Mouse (Mus musculus) intestine, embryonic 14.5 days (tissue): ENCODE measurements around the gene Crcp. TPM values are rescaled to one million over a fixed set of nuclear protein-coding genes. Genes with fewer than 3 reads are reported as not detected.
A peak's percentile ranks its signal among the peaks of the same experiment; 100 is the strongest.

Experiments used
- ATAC-seq: fragments of 200-750 bp; cut with Nextera tagmentation; replicated peaks from 2 replicates; pipeline ENCODE4 v1.8.0; 2017; ENCODE audit warnings: low read depth, moderate number of reproducible peaks, moderate TSS enrichment, moderate library complexity; ENCODE audit not compliant: low FRiP score, low TSS enrichment
- DNase-seq: peaks from one replicate; pipeline ENCODE4 v3.0.0-alpha.2; 2018; ENCODE audit warnings: low spot score
- H3K27ac ChIP-seq: fragments of 300-500 bp; sonication (generic); 2 replicates; pipeline ENCODE4 v1.5.1; 2014; ENCODE audit warnings: low read depth, mild to moderate bottlenecking, control low read depth
- H3K27me3 ChIP-seq: fragments of 300-500 bp; sonication (generic); replicated peaks from 2 replicates; pipeline ENCODE4 v1.6.1; 2014; ENCODE audit warnings: low read length, control low read depth; ENCODE audit not compliant: control insufficient read depth, insufficient read depth
- H3K36me3 ChIP-seq: fragments of 300-500 bp; sonication (generic); 2 replicates; pipeline ENCODE4 v1.6.1; 2014; ENCODE audit warnings: low read length, control low read depth; ENCODE audit not compliant: control insufficient read depth, insufficient read depth
- H3K4me1 ChIP-seq: fragments of 300-500 bp; sonication (generic); replicated peaks from 2 replicates; pipeline ENCODE4 v1.6.1; 2014; ENCODE audit warnings: low read length, control low read depth, mixed read lengths; ENCODE audit not compliant: control insufficient read depth, insufficient read depth
- H3K4me2 ChIP-seq: fragments of 300-500 bp; sonication (generic); 2 replicates; pipeline ENCODE4 v1.6.1; 2014; ENCODE audit warnings: low read length
- H3K4me3 ChIP-seq: fragments of 300-500 bp; sonication (generic); 2 replicates; pipeline ENCODE4 v1.5.1; 2014; ENCODE audit warnings: low read depth, low read length, control low read depth, mixed read lengths
- H3K9ac ChIP-seq: fragments of 300-500 bp; sonication (generic); 2 replicates; pipeline ENCODE4 v1.6.1; 2014; ENCODE audit warnings: mild to moderate bottlenecking, low read length
- H3K9me3 ChIP-seq: fragments of 300-500 bp; sonication (generic); 2 replicates; pipeline ENCODE4 v1.6.1; 2016; ENCODE audit warnings: low read length, control low read depth; ENCODE audit not compliant: control insufficient read depth
- WGBS: fragments of 180-500 bp; shearing (Covaris S2); extraction: QIAGEN DNeasy Blood & Tissue Kit; methylation state at CpG from one replicate; pipeline ENCODE4 v1.1.7; 2014; 5-methylcytosine and 5-hydroxymethylcytosine counted together
- polyA plus RNA-seq: library from polyadenylated mRNA; unstranded; fragments of >200 nt; fragmentation: Nextera tagmentation; extraction: Ambion mirVana; gene quantifications from 2 replicates; pipeline ENCODE4 v1.2.1, GENCODE M21; 2014

The Crcp gene
- polyA plus RNA-seq, 1 experiment from 2014 or later = 19.7 TPM

- 49% methylated on average over 8 of the region's 8 CpGs for WGBS
- Histone ChIP-seq H3K36me3 (peaks cover 5% of the 10 kb centered on the region; the same call in 1 of the 2 replicates), H3K27ac (no peak overlapping the region), H3K4me1 (peaks cover 6% of the 10 kb centered on the region; the same call in 1 of the 2 replicates), H3K4me2 (no peak overlapping the region), H3K4me3 (no peak overlapping the region), H3K9ac (no peak overlapping the region), H3K9me3 (no peaks in the 10 kb centered on the region), H3K27me3 (no peaks in the 10 kb centered on the region)
- ATAC-seq (no peak), DNase-seq (no peak)
Measured at GRCm38 (mm10) chr5:130019461-130019860, 9.6 kb upstream of the Crcp start.

- Histone ChIP-seq H3K9me3 (no peaks in the 10 kb centered on the region), H3K27ac (no peak overlapping the region), H3K4me3 (no peak overlapping the region), H3K36me3 (0 out of 2 replicates have a peak, but pooled peaks cover 2% of the 10 kb centered on the region), H3K4me2 (no peak overlapping the region), H3K4me1 (peaks cover 6% of the 10 kb centered on the region; the same call in 1 of the 2 replicates), H3K9ac (no peak overlapping the region), H3K27me3 (no peaks in the 10 kb centered on the region)
- 59% methylated on average over 5 of the region's 5 CpGs for WGBS
- no peak for ATAC-seq
- DNase-seq = no peak
Measured at GRCm38 (mm10) chr5:130021361-130021966, 7.6 kb upstream of the Crcp start.

GRCm38 (mm10) chr5:130022366-130022765 lies 6.7 kb upstream of the Crcp start:
- DNase-seq = no peak
- ATAC-seq = no peak
- 50% methylated on average over 7 of the region's 7 CpGs for WGBS
- no peak overlapping the region for H3K9ac ChIP-seq
- H3K27me3 ChIP-seq = no peaks in the 10 kb centered on the region
- H3K4me2 ChIP-seq = no peak overlapping the region
- H3K9me3 ChIP-seq = no peaks in the 10 kb centered on the region
- H3K4me3 ChIP-seq = no peak overlapping the region
- 0 out of 2 replicates have a peak, but pooled peaks cover 2% of the 10 kb centered on the region for H3K36me3 ChIP-seq
- H3K4me1 ChIP-seq = peaks cover 6% of the 10 kb centered on the region; the same call in 1 of the 2 replicates
- H3K27ac ChIP-seq = no peak overlapping the region

- peak overlapping the region; percentile 53 for H3K4me3 ChIP-seq
- 42% methylated on average over 12 of the region's 12 CpGs for WGBS
- DNase-seq (peak; percentile 56), ATAC-seq (no peak)
- H3K27me3 ChIP-seq = no peaks in the 10 kb centered on the region
- no peaks in the 10 kb centered on the region for H3K9me3 ChIP-seq
- peaks cover 6% of the 10 kb centered on the region; the same call in 1 of the 2 replicates for H3K4me1 ChIP-seq
- no peak overlapping the region for H3K9ac ChIP-seq
- 0 out of 2 replicates have a peak, but pooled peaks cover 1% of the 10 kb centered on the region for H3K36me3 ChIP-seq
- H3K4me2 ChIP-seq = peak overlapping the region; percentile 74
- no peak overlapping the region for H3K27ac ChIP-seq
Measured at GRCm38 (mm10) chr5:130023067-130023766, 5.9 kb upstream of the Crcp start.

- Histone ChIP-seq H3K4me2 (peak overlapping the region; percentile 74), H3K27ac (peak overlapping the region; percentile 58), H3K9me3 (no peaks in the 10 kb centered on the region), H3K4me3 (peak overlapping the region; percentile 53), H3K36me3 (no peaks in the 10 kb centered on the region), H3K27me3 (no peaks in the 10 kb centered on the region), H3K4me1 (peaks cover 6% of the 10 kb centered on the region; the same call in 1 of the 2 replicates), H3K9ac (peak overlapping the region; percentile 39)
- peak; percentile 90 for ATAC-seq
- peak; percentile 95 for DNase-seq
- whole genome bisulfite sequencing = under 1% methylated on average over 32 of the region's 32 CpGs
Measured at GRCm38 (mm10) chr5:130023767-130024539, 5.1 kb upstream of the Crcp start.

- ATAC-seq (no peak), DNase-seq (no peak)
- WGBS = 63% methylated on average over 5 of the region's 5 CpGs
- H3K9me3 ChIP-seq = no peaks in the 10 kb centered on the region
- H3K27me3 ChIP-seq = no peaks in the 10 kb centered on the region
- H3K4me2 ChIP-seq = no peak overlapping the region
- H3K4me1 ChIP-seq = peaks cover 2% of the 10 kb centered on the region; the same call in 1 of the 2 replicates
- no peak overlapping the region for H3K9ac ChIP-seq
- H3K36me3 ChIP-seq = no peaks in the 10 kb centered on the region
- no peak overlapping the region for H3K4me3 ChIP-seq
- H3K27ac ChIP-seq = no peak overlapping the region
Measured at GRCm38 (mm10) chr5:130027134-130027533, 2.0 kb upstream of the Crcp start.

- H3K4me2 ChIP-seq = no peak overlapping the region
- no peak for DNase-seq
- no peaks in the 10 kb centered on the region for H3K27me3 ChIP-seq
Measured at GRCm38 (mm10) chr5:130027696-130028095, 1.4 kb upstream of the Crcp start.

More at GRCm38 (mm10) chr5:130027696-130028095, 1.4 kb upstream of the Crcp start:
- no peaks in the 10 kb centered on the region for H3K9me3 ChIP-seq
- H3K36me3 ChIP-seq = no peaks in the 10 kb centered on the region
- H3K4me3 ChIP-seq = no peak overlapping the region
- no peak for ATAC-seq
- no peak overlapping the region for H3K9ac ChIP-seq
- 76% methylated on average over 7 of the region's 7 CpGs for WGBS
- peaks cover 2% of the 10 kb centered on the region; the same call in 1 of the 2 replicates for H3K4me1 ChIP-seq
- no peak overlapping the region for H3K27ac ChIP-seq
